Mouse (Mus musculus) kidney, postnatal 0 days (tissue): Measurements from ENCODE around the gene 1700022I11Rik. TPM values are rescaled to one million over a fixed set of nuclear protein-coding genes. Genes with fewer than 3 reads are reported as not detected.
"Not testable (repeated sequence)": the region's sequence is repeated elsewhere in the genome, so short reads cannot be mapped to it uniquely, and the experiment has no call there.

Experiments used
- ATAC-seq: fragments of 200-750 bp; cut with Nextera tagmentation; replicated peaks from 2 replicates; pipeline ENCODE4 v1.8.0; 2017; ENCODE audit warnings: low read depth, moderate number of reproducible peaks, moderate TSS enrichment, moderate library complexity; ENCODE audit not compliant: low FRiP score
- DNase-seq: peaks from one replicate; pipeline ENCODE4 v3.0.0-alpha.2; 2016; ENCODE audit warnings: low spot score
- H3K27ac ChIP-seq: fragments of 300-500 bp; sonication (generic); 2 replicates; pipeline ENCODE4 v1.5.1; 2014; ENCODE audit warnings: mild to moderate bottlenecking
- H3K27me3 ChIP-seq: fragments of 300-500 bp; sonication (generic); 2 replicates; pipeline ENCODE4 v1.6.1; 2014; ENCODE audit warnings: low read length, mixed read lengths; ENCODE audit not compliant: insufficient read depth
- H3K36me3 ChIP-seq: fragments of 300-500 bp; sonication (generic); 2 replicates; pipeline ENCODE4 v1.6.1; 2014; ENCODE audit warnings: low read length, mixed read lengths; ENCODE audit not compliant: insufficient read depth
- H3K4me1 ChIP-seq: fragments of 300-500 bp; sonication (generic); replicated peaks from 2 replicates; pipeline ENCODE4 v1.6.1; 2014; ENCODE audit warnings: antibody characterized with exemption, low read length, mixed read lengths; ENCODE audit not compliant: insufficient read depth
- H3K4me2 ChIP-seq: fragments of 300-500 bp; sonication (generic); 2 replicates; pipeline ENCODE4 v1.6.1; 2014; ENCODE audit warnings: mild to moderate bottlenecking, low read length, moderate library complexity, mixed read lengths
- H3K4me3 ChIP-seq: fragments of 300-500 bp; sonication (generic); replicated peaks from 2 replicates; pipeline ENCODE4 v1.5.1; 2014; ENCODE audit warnings: low read depth, low read length
- H3K9ac ChIP-seq: fragments of 300-500 bp; sonication (generic); 2 replicates; pipeline ENCODE4 v1.6.1; 2014; ENCODE audit warnings: low read depth, low read length
- H3K9me3 ChIP-seq: fragments of 300-500 bp; sonication (generic); replicated peaks from 2 replicates; pipeline ENCODE4 v1.6.1; 2016; ENCODE audit warnings: low read length, inconsistent platforms, mixed read lengths
- CTCF ChIP-seq: IDR thresholded peaks from 2 replicates; pipeline ENCODE4 v1.5.1; 2016; ENCODE audit warnings: antibody characterized with exemption, low read depth, mild to moderate bottlenecking, moderate library complexity
- WGBS: fragments of 180-500 bp; shearing (Covaris S2); extraction: QIAGEN DNeasy Blood & Tissue Kit; methylation state at CpG from one replicate; pipeline ENCODE4 v1.1.7; 2014; 5-methylcytosine and 5-hydroxymethylcytosine counted together
- polyA plus RNA-seq: library from polyadenylated mRNA; unstranded; fragments of >200 nt; fragmentation: Nextera tagmentation; extraction: Ambion mirVana; gene quantifications from 2 replicates; pipeline ENCODE4 v1.2.1, GENCODE M21; 2015

1700022I11Rik gene
- polyA plus RNA-seq, 1 experiment from 2014 or later = 0.37 TPM

- no peak for ATAC-seq
- Histone ChIP-seq H3K9me3 (no peaks in the 10 kb centered on the region), H3K36me3 (peaks cover 81% of the 10 kb centered on the region), H3K4me3 (no peak overlapping the region), H3K9ac (no peak overlapping the region), H3K27me3 (no peaks in the 10 kb centered on the region), H3K27ac (no peak overlapping the region), H3K4me2 (no peak overlapping the region), H3K4me1 (no peaks in the 10 kb centered on the region)
- WGBS = 81% methylated on average over 1 of the region's 1 CpGs
- TF ChIP-seq CTCF = peak; percentile 42
- no peak for DNase-seq
These were observed 18.9 kb downstream of the 1700022I11Rik start for GRCm38 (mm10) chr4:42988296-42988695.

GRCm38 (mm10) chr4:42998022-42998421, 28.6 kb downstream of the 1700022I11Rik start:
- TF ChIP-seq CTCF = no peak
- DNase-seq = no peak
- H3K9ac ChIP-seq = 0 out of 2 replicates have a peak overlapping the region, but pooled peaks have one; percentile 96
- peaks cover 15% of the 10 kb centered on the region for H3K4me1 ChIP-seq
- no peak overlapping the region for H3K27ac ChIP-seq
- H3K36me3 ChIP-seq = peaks cover 22% of the 10 kb centered on the region
- ATAC-seq = no peak
- no peaks in the 10 kb centered on the region for H3K9me3 ChIP-seq
- WGBS = 47% methylated on average over 2 of the region's 2 CpGs
- H3K4me3 ChIP-seq = 0 out of 2 replicates have a peak overlapping the region, but pooled peaks have one; percentile 67
- H3K4me2 ChIP-seq = peak overlapping the region; percentile 56
- no peaks in the 10 kb centered on the region for H3K27me3 ChIP-seq

- WGBS = under 1% methylated on average over 40 of the region's 51 CpGs
- Histone ChIP-seq H3K9me3 (no peaks in the 10 kb centered on the region), H3K4me1 (peaks cover 15% of the 10 kb centered on the region), H3K9ac (peak overlapping the region; percentile 96), H3K36me3 (peaks cover 7% of the 10 kb centered on the region; the same call in 1 of the 2 replicates), H3K4me3 (peak overlapping the region; percentile 67), H3K27ac (peak overlapping the region; percentile 99), H3K27me3 (no peaks in the 10 kb centered on the region), H3K4me2 (peak overlapping the region; percentile 56)
- DNase-seq = peak; percentile 83
- peak; percentile 44; the same call in 1 of the 2 replicates for TF ChIP-seq CTCF
- peak; percentile 78 for ATAC-seq
These were observed 30.2 kb downstream of the 1700022I11Rik start for GRCm38 (mm10) chr4:42999451-43000140.

- H3K9me3 ChIP-seq, H3K27me3 ChIP-seq, H3K36me3 ChIP-seq: not testable (repeated sequence)
- Histone ChIP-seq H3K4me2 (peak within 1 kb of the TSS; percentile 56), H3K4me1 (peaks cover 15% of the 10 kb centered on the region), H3K9ac (peak within 1 kb of the TSS; percentile 96), H3K4me3 (peak within 1 kb of the TSS; percentile 67), H3K27ac (peak within 1 kb of the TSS; percentile 99)
- ATAC-seq (peak; percentile 97), DNase-seq (peak; percentile 100)
- WGBS = 1% methylated on average over 45 of the region's 56 CpGs
These were observed 31.0 kb downstream of the 1700022I11Rik start, which contains the start of gene Vcp for GRCm38 (mm10) chr4:43000141-43000986. TSS of gene Vcp (minus strand) at chr4:43000507.

GRCm38 (mm10) chr4:43001272-43001671, 31.9 kb downstream of the 1700022I11Rik start:
- WGBS = 91% methylated on average over 2 of the region's 2 CpGs
- H3K27me3 ChIP-seq = no peaks in the 10 kb centered on the region
- ATAC-seq = no peak
- H3K9ac ChIP-seq = no peak overlapping the region
- H3K4me2 ChIP-seq = no peak overlapping the region
- peaks cover 15% of the 10 kb centered on the region for H3K4me1 ChIP-seq
- H3K4me3 ChIP-seq = no peak overlapping the region
- H3K27ac ChIP-seq = no peak overlapping the region
- no peak for DNase-seq
- H3K36me3 ChIP-seq = 0 out of 2 replicates have a peak, but pooled peaks cover 3% of the 10 kb centered on the region
- H3K9me3 ChIP-seq = no peaks in the 10 kb centered on the region
- no peak for TF ChIP-seq CTCF

GRCm38 (mm10) chr4:43002756-43003439, 33.5 kb downstream of the 1700022I11Rik start:
- Histone ChIP-seq H3K4me2 (no peak overlapping the region), H3K4me3 (no peak overlapping the region), H3K9me3 (no peaks in the 10 kb centered on the region), H3K27me3 (no peaks in the 10 kb centered on the region), H3K27ac (no peak overlapping the region), H3K36me3 (0 out of 2 replicates have a peak, but pooled peaks cover 3% of the 10 kb centered on the region), H3K9ac (no peak overlapping the region), H3K4me1 (peaks cover 10% of the 10 kb centered on the region)
- WGBS = 71% methylated on average over 12 of the region's 12 CpGs
- ATAC-seq = no peak
- TF ChIP-seq CTCF = no peak
- DNase-seq = no peak
